8 mouse cellular contexts compared by ENCODE assay signal in genomic region chr13:92483852-92484463, GRCm38 (mm10). TPM values are rescaled to one million over a fixed set of nuclear protein-coding genes. Genes with fewer than 3 reads are reported as not detected.
DNase-seq lines count a peak whose midpoint lies in the region; ATAC-seq lines count a peak whose summit lies in the region.

Gene Fam151b, minus strand, starts transcription at chr13:92484015.

- no peaks in the 10 kb centered on the region for H3K27me3 ChIP-seq in hindbrain, embryonic 13.5 days

- DNase-seq in WW6 (ENCODE audit: low read depth, low spot score) = peak; percentile 90
- peak; percentile 92 to 93 for DNase-seq in cerebellum, postnatal 36 days
- DNase-seq in frontal cortex, postnatal 25 days (ENCODE audit: low spot score in 2 of 2) = peak; percentile 73 to 84
- DNase-seq in layer of hippocampus, postnatal 14 days (ENCODE audit: low spot score in 2 of 2) = peak; percentile 86 to 93
- peak; percentile 93 for DNase-seq in lung, postnatal 10 days
- DNase-seq in ovary, postnatal 14 days (ENCODE audit: low spot score) = peak; percentile 78
- peak; percentile 94 to 97 for DNase-seq in thymus, postnatal 10 days (ENCODE audit: low spot score in 2 of 2)

- H3K27ac ChIP-seq in hindbrain, embryonic 13.5 days = peak within 1 kb of the TSS; percentile 83

- peak; percentile 100 for ATAC-seq in hindbrain, embryonic 13.5 days (ENCODE audit: low FRiP score)

- WGBS in hindbrain, embryonic 13.5 days = 7% methylated on average over 19 of the region's 19 CpGs

- H3K4me1 ChIP-seq in hindbrain, embryonic 13.5 days (replicated peaks) = 0 out of 2 replicates have a peak, but pooled peaks cover 4% of the 10 kb centered on the region

- peak within 1 kb of the TSS; percentile 63 for H3K4me2 ChIP-seq in hindbrain, embryonic 13.5 days

- peak within 1 kb of the TSS; percentile 44 for H3K4me3 ChIP-seq in hindbrain, embryonic 13.5 days

- peak within 1 kb of the TSS; percentile 64 for H3K9ac ChIP-seq in hindbrain, embryonic 13.5 days

- H3K36me3 ChIP-seq in hindbrain, embryonic 13.5 days = peaks cover 5% of the 10 kb centered on the region

- H3K9me3 ChIP-seq in hindbrain, embryonic 13.5 days = no peaks in the 10 kb centered on the region

RNA-seq across cellular contexts. Expression of gene Fam151b, which starts in this region (rescaled TPM):
- polyA plus RNA-seq in hindbrain, embryonic 13.5 days (2015; fragmentation: Nextera tagmentation; extraction: Ambion mirVana) = 0.17 and 0.27 TPM in 2 replicates
- total RNA-seq in layer of hippocampus, postnatal 14 days (2021) = 10 to 100 TPM in 1 of 2 experiments, 1 to 10 TPM in 1; 8.9 to 11.0 TPM

Comparison
In these comparisons a context has a peak if more than half of its experiments do, and no peak if none do; other contexts are left out.
1. Peak in every context shown above with its lines: DNase-seq, ATAC-seq, H3K4me3 ChIP-seq and H3K27ac ChIP-seq.
2. Peak in ATAC-seq, H3K4me3 ChIP-seq, H3K27ac ChIP-seq, H3K9ac ChIP-seq and H3K4me2 ChIP-seq in hindbrain, embryonic 13.5 days; RNA of the gene not detected or under 1 TPM.